Mouse (Mus musculus): ENCODE data around the gene L3hypdh.
A peak's percentile ranks its signal among the peaks of the same experiment; 100 is the strongest.

- TF ChIP-seq CTCF (IDR thresholded peaks at IDR 0.05; ENCODE audit: extremely low read depth, insufficient read depth, low read length) (no peak), POLR2A (IDR thresholded peaks at IDR 0.05; ENCODE audit: extremely low read depth, insufficient read depth, low read length) (peak; percentile 30; the same call in 1 of the 2 replicates)
These were observed at the start of gene L3hypdh, which contains the start of gene Jkamp for GRCm38 (mm10) chr12:72085329-72086165.
